Mouse (Mus musculus) thymus, adult 2 months (tissue): ENCODE results near the gene Dapl1. TPM values are rescaled to one million over a fixed set of nuclear protein-coding genes. Genes with fewer than 3 reads are reported as not detected.

Experiments used
- DNase-seq: peaks from one replicate; pipeline ENCODE4 v3.0.0; 2021
- H3K27ac ChIP-seq: fragments of 200-500 bp; 2 replicates; pipeline ENCODE4 v1.5.1; 2012; ENCODE audit warnings: low read length, control low read depth; ENCODE audit not compliant: control insufficient read depth, insufficient read depth
- H3K27me3 ChIP-seq: fragments of 200-500 bp; 2 replicates; pipeline ENCODE4 v1.6.1; 2012; ENCODE audit warnings: mild to moderate bottlenecking, low read length, moderate library complexity, mixed read lengths; ENCODE audit not compliant: control insufficient read depth, insufficient read depth
- H3K36me3 ChIP-seq: fragments of 200-500 bp; 2 replicates; pipeline ENCODE4 v1.6.1; 2012; ENCODE audit warnings: mild to moderate bottlenecking, low read length, moderate library complexity; ENCODE audit not compliant: control insufficient read depth, insufficient read depth
- H3K4me1 ChIP-seq: fragments of 200-500 bp; replicated peaks from 2 replicates; pipeline ENCODE4 v1.6.1; 2012; ENCODE audit warnings: low read length; ENCODE audit not compliant: control insufficient read depth, insufficient read depth
- H3K4me3 ChIP-seq: fragments of 200-500 bp; 2 replicates; pipeline ENCODE4 v1.5.1; 2012; ENCODE audit warnings: mild to moderate bottlenecking, low read length, control low read depth, moderate library complexity; ENCODE audit not compliant: control insufficient read depth, insufficient read depth
- CTCF ChIP-seq: fragments of 200-500 bp; IDR thresholded peaks from 2 replicates; pipeline ENCODE4 v1.5.1; 2012; ENCODE audit warnings: mild to moderate bottlenecking, control low read depth, low read length, moderate library complexity, borderline replicate concordance; ENCODE audit not compliant: control insufficient read depth, poor library complexity, insufficient read depth; ENCODE audit errors: extremely low read depth
- POLR2A ChIP-seq: fragments of 200-500 bp; IDR thresholded peaks from 2 replicates; pipeline ENCODE4 v1.6.1; 2012; ENCODE audit warnings: mild to moderate bottlenecking, low read length, control low read depth, moderate library complexity; ENCODE audit not compliant: control insufficient read depth, poor library complexity, insufficient read depth; ENCODE audit errors: extremely low read depth
- WGBS: fragments of 180-500 bp; shearing (Covaris S2); methylation state at CpG from one replicate; pipeline ENCODE4 v1.1.7; 2018; 5-methylcytosine and 5-hydroxymethylcytosine counted together
- polyA plus RNA-seq: library from polyadenylated mRNA; depleted of rRNA; stranded (reverse); fragments of >200 nt; gene quantifications from 2 replicates; pipeline ENCODE4 v1.2.3, GENCODE M21; 2012

Gene Dapl1
- polyA plus RNA-seq, 1 experiment: 4.7 TPM

DNA sequence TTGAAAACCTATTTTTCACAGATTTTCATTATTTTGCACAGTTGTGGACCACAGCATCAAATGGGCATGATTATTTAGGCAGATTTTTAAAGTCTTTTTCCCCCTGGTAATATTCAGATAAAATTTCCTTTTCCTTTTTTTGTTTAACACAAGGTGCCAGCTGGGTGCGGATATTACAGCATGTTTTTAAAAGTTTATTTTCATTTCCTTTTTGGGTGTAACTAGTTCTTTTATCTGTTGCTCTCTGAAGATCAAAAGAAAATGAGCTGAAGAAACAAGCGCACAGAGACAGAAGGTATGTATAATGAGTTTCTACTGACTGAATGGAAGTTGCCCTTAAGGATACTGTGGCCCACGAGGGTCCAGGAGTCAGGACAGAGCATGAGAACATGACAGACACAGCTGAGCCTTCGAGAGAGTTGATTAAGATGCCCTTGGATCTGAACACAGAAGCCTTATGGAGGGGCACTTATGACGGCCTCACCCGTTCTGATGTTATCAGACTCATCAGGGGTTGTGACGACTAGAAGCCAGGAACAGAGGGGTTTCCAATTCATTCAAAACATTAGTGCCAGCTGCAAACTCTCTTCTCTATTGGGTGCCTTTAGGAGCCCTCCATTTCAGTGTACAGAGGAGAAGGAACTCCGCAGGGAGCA, 14.7 kb upstream of the Dapl1 start:
- TF ChIP-seq POLR2A: no peak
- no peak for TF ChIP-seq CTCF
- DNase-seq: peak; percentile 37
- Histone ChIP-seq H3K27me3 (no peaks in the 10 kb centered on the region), H3K36me3 (no peaks in the 10 kb centered on the region), H3K27ac (peak overlapping the region; percentile 98), H3K4me1 (peaks cover 36% of the 10 kb centered on the region), H3K4me3 (peak overlapping the region; percentile 26)
- 12% methylated on average over 8 of the region's 8 CpGs for WGBS

DNA sequence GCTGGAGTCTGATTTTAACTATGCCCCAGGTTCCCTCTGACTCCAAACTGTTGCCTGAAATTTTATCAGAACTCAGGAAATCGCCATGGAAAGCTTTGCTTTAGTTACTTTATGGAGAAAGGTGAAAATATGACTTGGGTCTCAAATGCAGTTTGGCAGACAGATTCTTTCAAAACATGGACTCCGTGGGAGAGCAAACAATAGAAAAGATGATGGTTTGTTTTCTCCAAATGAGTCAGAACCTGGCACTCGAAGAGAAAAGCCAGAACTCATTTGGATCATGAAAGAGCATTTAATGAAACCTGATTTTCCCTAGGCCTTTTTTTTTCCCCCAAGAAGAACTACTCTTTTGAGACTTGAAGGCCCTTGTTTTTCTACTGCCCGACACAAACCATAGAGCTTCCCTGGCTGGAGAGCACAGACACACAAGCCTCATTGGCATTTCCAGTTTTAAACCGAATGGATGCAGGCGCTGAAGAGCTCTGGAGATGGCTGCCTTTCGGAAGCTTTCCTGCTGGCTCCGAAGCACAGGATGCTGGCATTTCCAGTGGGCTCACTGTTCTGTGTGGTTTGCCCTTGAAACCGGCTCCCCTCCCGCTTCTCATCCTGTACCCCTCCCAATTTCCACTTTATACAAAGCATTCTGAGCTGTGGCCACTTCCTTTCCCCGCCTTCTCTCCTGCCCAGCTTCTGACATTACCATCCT, 14.0 kb upstream of the Dapl1 start:
- Histone ChIP-seq H3K27ac (peak overlapping the region; percentile 98), H3K4me1 (peaks cover 39% of the 10 kb centered on the region), H3K27me3 (no peaks in the 10 kb centered on the region), H3K36me3 (no peaks in the 10 kb centered on the region), H3K4me3 (no peak overlapping the region)
- 36% methylated on average over 11 of the region's 11 CpGs for WGBS
- TF ChIP-seq POLR2A: no peak
- no peak for TF ChIP-seq CTCF
- DNase-seq: peak; percentile 54

DNA sequence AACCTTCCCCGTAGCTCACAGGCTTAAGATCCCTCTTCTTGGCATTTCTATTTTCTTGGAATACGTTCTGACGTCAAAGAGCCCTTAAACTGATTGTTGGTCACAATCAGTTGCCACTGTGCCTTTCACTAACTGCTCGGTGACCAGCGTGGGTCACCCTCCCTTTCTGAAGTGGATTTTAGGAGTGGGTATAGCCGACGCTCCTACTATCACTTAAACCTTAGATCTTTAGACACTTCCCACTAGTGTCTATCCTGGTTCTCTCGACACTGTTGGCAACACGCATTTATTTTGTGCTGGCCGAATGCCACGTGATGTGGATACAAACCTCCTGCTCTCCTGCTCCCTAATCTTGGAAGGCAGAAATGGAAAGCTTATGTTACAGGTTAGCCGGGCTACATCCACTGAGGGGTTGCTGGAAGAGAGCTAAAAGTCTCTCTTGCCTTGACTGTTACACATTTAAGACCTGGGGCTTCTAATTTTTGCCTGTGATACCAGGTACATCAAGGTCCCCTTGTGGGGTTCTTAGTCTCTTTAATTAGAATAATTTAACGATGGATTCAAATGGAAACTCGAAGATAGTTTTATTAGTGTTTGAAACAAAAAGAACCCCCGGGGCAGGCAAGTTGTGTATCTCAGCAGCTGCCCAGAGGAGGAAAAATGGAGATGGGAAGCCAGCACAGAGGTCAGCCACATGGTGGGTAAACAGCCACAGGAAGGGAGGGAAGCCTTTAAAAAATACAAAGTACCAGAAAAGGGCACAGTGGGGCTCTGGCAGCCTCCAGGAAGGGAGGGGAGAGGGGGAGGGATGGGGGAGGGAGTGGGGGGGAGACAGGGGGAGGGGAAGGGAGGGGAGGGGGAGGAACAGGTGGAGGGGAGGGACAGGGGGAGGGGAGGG, 13.2 kb upstream of the Dapl1 start:
- H3K27ac ChIP-seq: peak overlapping the region; percentile 70
- H3K27me3 ChIP-seq: no peaks in the 10 kb centered on the region
- no peak for TF ChIP-seq CTCF
- TF ChIP-seq POLR2A: no peak
- WGBS: 49% methylated on average over 15 of the region's 15 CpGs
- H3K36me3 ChIP-seq: no peaks in the 10 kb centered on the region
- peaks cover 41% of the 10 kb centered on the region for H3K4me1 ChIP-seq
- no peak overlapping the region for H3K4me3 ChIP-seq
- no peak for DNase-seq

DNA sequence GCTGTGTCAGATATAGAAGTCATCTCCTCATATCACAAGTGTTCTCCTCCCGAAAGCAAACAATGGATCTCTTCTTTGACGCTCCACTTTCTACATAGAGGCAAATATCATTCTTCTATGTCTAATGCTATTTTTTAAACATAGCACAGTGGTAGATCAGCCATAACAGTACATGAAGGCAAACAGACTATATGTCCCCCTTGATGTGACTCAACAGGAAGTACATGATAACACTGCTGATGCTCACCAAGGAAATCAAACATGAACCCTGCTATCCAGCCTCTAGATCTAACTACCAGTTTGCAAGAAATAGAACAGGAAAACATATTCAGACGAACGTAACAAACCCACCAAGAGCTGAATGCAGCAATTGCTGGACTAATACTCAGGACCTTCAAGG, 10.1 kb upstream of the Dapl1 start:
- H3K27ac ChIP-seq: no peak overlapping the region; the same call in 1 of the 2 replicates
- TF ChIP-seq CTCF (no peak), POLR2A (no peak)
- no peaks in the 10 kb centered on the region for H3K36me3 ChIP-seq
- no peaks in the 10 kb centered on the region for H3K27me3 ChIP-seq
- WGBS: 52% methylated on average over 4 of the region's 4 CpGs
- DNase-seq: no peak
- peaks cover 30% of the 10 kb centered on the region for H3K4me1 ChIP-seq
- no peak overlapping the region for H3K4me3 ChIP-seq

DNA sequence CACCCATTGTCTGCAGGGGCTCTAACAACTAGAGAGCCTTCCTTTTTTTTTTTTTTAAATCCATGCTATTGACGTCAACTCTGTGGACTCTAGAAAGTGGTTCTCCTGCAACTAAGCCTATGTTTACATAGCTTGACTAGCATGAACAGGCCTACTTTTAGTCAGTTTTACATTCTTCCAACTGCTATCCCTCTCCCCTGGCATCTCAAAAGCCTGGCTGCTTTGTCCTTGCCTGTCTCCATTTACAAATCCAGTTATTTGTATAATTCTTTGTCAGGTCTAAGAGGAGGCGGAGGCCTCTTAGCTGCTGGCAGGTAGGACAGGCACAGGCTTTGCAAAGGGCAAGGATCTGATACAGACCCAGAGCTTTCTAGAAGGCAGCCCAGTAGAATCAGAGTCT, 627 bp downstream of the Dapl1 start:
- Histone ChIP-seq H3K4me1 (peaks cover 13% of the 10 kb centered on the region), H3K27ac (no peak overlapping the region), H3K4me3 (no peak overlapping the region), H3K27me3 (no peaks in the 10 kb centered on the region), H3K36me3 (no peaks in the 10 kb centered on the region)
- WGBS: 95% methylated on average over 2 of the region's 2 CpGs
- no peak for TF ChIP-seq POLR2A
- TF ChIP-seq CTCF: no peak
- no peak for DNase-seq

DNA sequence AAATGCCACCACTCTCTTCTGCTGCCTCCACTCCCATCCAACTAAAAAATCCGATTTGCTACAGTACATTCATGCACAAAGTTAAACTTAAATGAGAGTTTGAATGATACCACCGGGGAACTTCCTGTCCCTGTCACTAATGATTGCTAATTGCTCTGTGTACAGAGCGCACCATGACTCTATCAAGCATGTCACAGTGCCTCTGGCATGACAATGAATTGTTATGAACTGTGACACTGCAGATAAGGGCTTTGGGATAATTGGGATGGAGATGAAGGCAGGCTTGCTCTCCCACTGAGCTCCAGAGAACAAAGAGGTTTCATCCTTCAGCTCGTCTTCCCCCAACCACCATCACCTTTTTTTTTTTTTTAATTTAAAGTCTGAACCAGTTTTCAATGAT, 1.2 kb downstream of the Dapl1 start:
- 82% methylated on average over 4 of the region's 4 CpGs for WGBS
- Histone ChIP-seq H3K36me3 (no peaks in the 10 kb centered on the region), H3K4me3 (no peak overlapping the region), H3K27ac (no peak overlapping the region), H3K4me1 (peaks cover 15% of the 10 kb centered on the region), H3K27me3 (no peaks in the 10 kb centered on the region)
- no peak for TF ChIP-seq POLR2A
- no peak for TF ChIP-seq CTCF
- DNase-seq: no peak
